Mouse (Mus musculus): Measurements from ENCODE around the gene Chgb.
A peak's percentile ranks its signal among the peaks of the same experiment; 100 is the strongest.

Gene Chgb

GRCm38 (mm10) chr2:132780978-132781377 lies at the start of gene Chgb:
Chgb (plus strand) TSS chr2:132781278.
- no peak for DNase-seq (ENCODE audit: low spot score in 2 of 2)

- DNase-seq (ENCODE audit: low spot score in 2 of 2), result no peak
These were observed 48.1 kb upstream of the Chgb start for GRCm38 (mm10) chr2:132732940-132733339.

- DNase-seq (ENCODE audit: low spot score in 2 of 2), result no peak
These were observed 47.2 kb upstream of the Chgb start for GRCm38 (mm10) chr2:132733603-132734573.

- no peak for DNase-seq (ENCODE audit: low spot score in 2 of 2)
These were observed 42.2 kb upstream of the Chgb start for GRCm38 (mm10) chr2:132738816-132739432.

- DNase-seq (ENCODE audit: low spot score in 2 of 2), result no peak
These were observed 39.2 kb upstream of the Chgb start for GRCm38 (mm10) chr2:132741862-132742347.

GRCm38 (mm10) chr2:132744866-132745265 lies 36.2 kb upstream of the Chgb start:
- DNase-seq (ENCODE audit: low spot score in 2 of 2), result no peak

GRCm38 (mm10) chr2:132746108-132746507 lies 35.0 kb upstream of the Chgb start:
- no peak for DNase-seq (ENCODE audit: low spot score in 2 of 2)

- DNase-seq (ENCODE audit: low spot score in 2 of 2), result no peak
These were observed 30.4 kb upstream of the Chgb start for GRCm38 (mm10) chr2:132750726-132751125.

- no peak for DNase-seq (ENCODE audit: low spot score in 2 of 2)
These were observed 29.7 kb upstream of the Chgb start for GRCm38 (mm10) chr2:132751141-132752066.

GRCm38 (mm10) chr2:132752398-132752797 lies 28.7 kb upstream of the Chgb start:
- no peak for DNase-seq (ENCODE audit: low spot score in 2 of 2)

GRCm38 (mm10) chr2:132753137-132753536 lies 27.9 kb upstream of the Chgb start:
- DNase-seq (ENCODE audit: low spot score in 2 of 2), result no peak

- DNase-seq (ENCODE audit: low spot score in 2 of 2), result no peak
These were observed 23.2 kb upstream of the Chgb start for GRCm38 (mm10) chr2:132757911-132758310.

- DNase-seq (ENCODE audit: low spot score in 2 of 2), result no peak
These were observed 10.3 kb upstream of the Chgb start for GRCm38 (mm10) chr2:132770822-132771221.

GRCm38 (mm10) chr2:132781439-132782068 lies 476 bp downstream of the Chgb start:
- peak; percentile 65 to 83 for DNase-seq (ENCODE audit: low spot score in 2 of 2)

GRCm38 (mm10) chr2:132784039-132784438 lies 3.0 kb downstream of the Chgb start:
- no peak for DNase-seq (ENCODE audit: low spot score in 2 of 2)

- DNase-seq (ENCODE audit: low spot score in 2 of 2), result no peak
These were observed 12.5 kb downstream of the Chgb start for GRCm38 (mm10) chr2:132793441-132794203.

GRCm38 (mm10) chr2:132794204-132794586 lies 13.1 kb downstream of the Chgb start:
- no peak for DNase-seq (ENCODE audit: low spot score in 2 of 2)

GRCm38 (mm10) chr2:132802976-132803375 lies 21.9 kb downstream of the Chgb start:
- DNase-seq (ENCODE audit: low spot score in 2 of 2), result no peak

GRCm38 (mm10) chr2:132815608-132816314 lies 34.7 kb downstream of the Chgb start, which contains the start of the genes Trmt6 and Mcm8:
Trmt6 (minus strand) TSS chr2:132816055.
Mcm8 (plus strand) TSS chr2:132816141.
- peak; percentile 82 to 90 for DNase-seq (ENCODE audit: low spot score in 2 of 2)

GRCm38 (mm10) chr2:132841071-132841470 lies 60.0 kb downstream of the Chgb start:
- DNase-seq (ENCODE audit: low spot score in 2 of 2), result no peak
